Mouse (Mus musculus) neural tube, embryonic 11.5 days (tissue): ENCODE results near the gene Gm10100. TPM values are rescaled to one million over a fixed set of nuclear protein-coding genes. Genes with fewer than 3 reads are reported as not detected.
"Not testable (repeated sequence)": the region's sequence is repeated elsewhere in the genome, so short reads cannot be mapped to it uniquely, and the experiment has no call there.

ENCODE experiments used
- ATAC-seq: fragments of 200-750 bp; cut with Nextera tagmentation; 2 replicates; pipeline ENCODE4 v1.8.0; 2017; ENCODE audit warnings: moderate number of reproducible peaks, mild to moderate bottlenecking, moderate TSS enrichment, moderate library complexity; ENCODE audit not compliant: insufficient read depth, low FRiP score, low TSS enrichment
- DNase-seq: peaks from one replicate; pipeline ENCODE4 v3.0.0-alpha.2; 2015; ENCODE audit warnings: low spot score
- H3K27ac ChIP-seq: fragments of 300-500 bp; sonication (generic); 2 replicates; pipeline ENCODE4 v1.5.1; 2014; ENCODE audit warnings: low read depth, mild to moderate bottlenecking, low read length
- H3K27me3 ChIP-seq: fragments of 300-500 bp; sonication (generic); 2 replicates; pipeline ENCODE4 v1.6.1; 2014; ENCODE audit warnings: mild to moderate bottlenecking, low read length, mixed read lengths; ENCODE audit not compliant: control insufficient read depth, insufficient read depth
- H3K36me3 ChIP-seq: fragments of 300-500 bp; sonication (generic); 2 replicates; pipeline ENCODE4 v1.6.1; 2014; ENCODE audit warnings: mild to moderate bottlenecking, low read length, moderate library complexity, mixed read lengths; ENCODE audit not compliant: control insufficient read depth, insufficient read depth
- H3K4me1 ChIP-seq: fragments of 300-500 bp; sonication (generic); 2 replicates; pipeline ENCODE4 v1.6.1; 2014; ENCODE audit warnings: low read length, mixed read lengths; ENCODE audit not compliant: control insufficient read depth, insufficient read depth
- H3K4me2 ChIP-seq: fragments of 300-500 bp; sonication (generic); 2 replicates; pipeline ENCODE4 v1.6.1; 2014; ENCODE audit warnings: low read depth, mild to moderate bottlenecking, moderate library complexity
- H3K4me3 ChIP-seq: fragments of 300-500 bp; sonication (generic); 2 replicates; pipeline ENCODE4 v1.5.1; 2014; ENCODE audit warnings: low read depth, low read length
- H3K9ac ChIP-seq: fragments of 300-500 bp; sonication (generic); 2 replicates; pipeline ENCODE4 v1.6.1; 2014; ENCODE audit warnings: mild to moderate bottlenecking, low read length
- H3K9me3 ChIP-seq: fragments of 300-500 bp; sonication (generic); 2 replicates; pipeline ENCODE4 v1.6.1; 2016; ENCODE audit warnings: low read length; ENCODE audit not compliant: control insufficient read depth
- whole genome bisulfite sequencing: fragments of 180-500 bp; shearing (Covaris S2); extraction: QIAGEN DNeasy Blood & Tissue Kit; methylation state at CpG from one replicate; pipeline ENCODE4 v1.1.7; 2014; 5-methylcytosine and 5-hydroxymethylcytosine counted together
- polyA plus RNA-seq: library from polyadenylated mRNA; unstranded; fragments of >200 nt; fragmentation: Nextera tagmentation; extraction: Ambion mirVana; gene quantifications from 2 replicates; pipeline ENCODE4 v1.2.1, GENCODE M21; 2014

The Gm10100 gene
- polyA plus RNA-seq, 1 experiment from 2014 or later: not detected

GRCm38 (mm10) chr10:77706326-77706725 lies 20.0 kb upstream of the Gm10100 start, which contains the start of gene Gm10272:
Gene Gm10272 (plus strand): TSS chr10:77706626.
- H3K36me3 ChIP-seq: no peaks in the 10 kb centered on the region
- no peak within 1 kb of the TSS for H3K4me2 ChIP-seq
- H3K9me3 ChIP-seq: no peaks in the 10 kb centered on the region
- no peak within 1 kb of the TSS for H3K4me3 ChIP-seq
- no peak within 1 kb of the TSS for H3K9ac ChIP-seq
- DNase-seq (no peak), ATAC-seq (no peak)
- WGBS: 93% methylated on average over 1 of the region's 1 CpGs
- no peaks in the 10 kb centered on the region for H3K4me1 ChIP-seq
- H3K27me3 ChIP-seq: no peaks in the 10 kb centered on the region
- H3K27ac ChIP-seq: no peak within 1 kb of the TSS

DNA sequence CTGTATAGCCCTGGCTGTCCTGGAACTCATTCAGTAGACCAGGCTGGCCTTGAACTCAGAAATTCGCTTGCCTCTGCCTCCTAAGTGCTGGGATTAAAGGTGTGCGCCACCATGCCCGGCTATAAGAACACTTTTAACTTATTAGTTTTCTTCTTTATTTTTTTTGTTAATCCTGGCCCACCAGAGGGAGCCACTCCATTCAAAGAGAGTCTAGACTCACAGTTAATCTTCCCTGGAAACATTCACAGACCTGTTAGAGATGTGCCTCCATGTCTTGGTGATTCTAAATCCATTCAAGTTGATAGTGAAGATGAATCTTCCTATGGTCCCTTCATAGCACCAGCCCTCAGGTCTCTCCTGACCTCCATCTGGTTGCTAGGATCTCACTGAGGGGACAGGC lies 16.5 kb upstream of the Gm10100 start:
- Histone ChIP-seq H3K4me3 (no peak overlapping the region), H3K4me2 (no peak overlapping the region), H3K27me3 (no peaks in the 10 kb centered on the region), H3K27ac (no peak overlapping the region), H3K36me3 (no peaks in the 10 kb centered on the region), H3K9ac (no peak overlapping the region), H3K4me1 (no peaks in the 10 kb centered on the region), H3K9me3 (no peaks in the 10 kb centered on the region)
- no peak for DNase-seq
- 84% methylated on average over 3 of the region's 3 CpGs for WGBS
- no peak for ATAC-seq

- H3K4me2 ChIP-seq, H3K27me3 ChIP-seq, H3K9me3 ChIP-seq, H3K4me1 ChIP-seq, H3K4me3 ChIP-seq, ATAC-seq, H3K27ac ChIP-seq, DNase-seq, H3K9ac ChIP-seq, H3K36me3 ChIP-seq: not testable (repeated sequence)
Measured at GRCm38 (mm10) chr10:77711157-77711556, 15.1 kb upstream of the Gm10100 start, which contains the start of gene Gm10024. Gene Gm10024 (plus strand): TSS chr10:77711457.

DNA sequence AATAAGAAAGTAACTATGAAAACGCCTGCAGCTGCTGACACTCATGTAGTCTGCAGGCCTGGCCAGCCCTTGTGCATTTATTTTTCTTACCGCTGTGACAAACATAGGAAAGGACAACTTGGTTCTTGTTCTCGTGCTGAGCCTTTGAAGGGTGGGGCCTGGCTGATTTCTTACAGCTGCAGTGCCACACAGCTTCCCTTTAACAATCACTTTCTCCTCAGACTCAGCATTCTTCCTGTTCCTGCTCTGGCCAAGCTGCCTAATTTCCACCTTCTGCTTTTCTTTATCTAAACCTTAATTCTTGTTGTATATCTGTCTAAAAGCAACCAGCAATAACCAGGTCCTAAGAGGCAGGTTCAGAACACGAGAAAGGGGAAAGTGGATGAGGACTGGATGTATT lies 12.6 kb upstream of the Gm10100 start:
- H3K9ac ChIP-seq: no peak overlapping the region
- H3K4me2 ChIP-seq: no peak overlapping the region
- DNase-seq: no peak
- H3K9me3 ChIP-seq: no peaks in the 10 kb centered on the region
- H3K27me3 ChIP-seq: no peaks in the 10 kb centered on the region
- H3K4me3 ChIP-seq: no peak overlapping the region
- no peaks in the 10 kb centered on the region for H3K4me1 ChIP-seq
- ATAC-seq: no peak
- H3K27ac ChIP-seq: no peak overlapping the region
- no peaks in the 10 kb centered on the region for H3K36me3 ChIP-seq
- WGBS: 73% methylated on average over 4 of the region's 4 CpGs

DNA sequence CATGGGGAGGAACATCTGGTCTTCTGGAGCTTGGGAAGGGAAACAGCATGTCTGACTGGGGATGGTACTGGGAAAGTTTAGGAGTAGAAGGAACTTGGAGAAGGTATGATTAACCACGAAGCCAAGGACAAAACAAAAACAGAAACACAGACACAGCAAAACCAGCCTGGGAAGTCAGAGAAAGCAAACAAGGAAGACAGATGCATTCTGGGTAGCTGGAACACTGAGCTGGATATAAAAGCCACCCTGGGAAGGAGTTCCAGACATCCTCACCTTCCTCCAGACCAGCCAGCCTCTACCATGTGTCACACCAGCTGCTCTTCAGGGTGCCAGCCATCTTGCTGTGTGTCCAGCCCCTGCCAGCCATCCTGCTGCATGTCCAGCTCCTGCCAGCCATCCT lies 10.8 kb upstream of the Gm10100 start, which contains the start of gene Gm10142:
Gene Gm10142, plus strand, starts transcription at position 301 of the 400 bp plus-strand sequence.
- no peak for ATAC-seq
- H3K27ac ChIP-seq: no peak within 1 kb of the TSS
- H3K4me3 ChIP-seq: no peak within 1 kb of the TSS
- no peak for DNase-seq
- H3K36me3 ChIP-seq: no peaks in the 10 kb centered on the region
- no peaks in the 10 kb centered on the region for H3K27me3 ChIP-seq
- no peak within 1 kb of the TSS for H3K9ac ChIP-seq
- H3K4me2 ChIP-seq: no peak within 1 kb of the TSS
- H3K9me3 ChIP-seq: no peaks in the 10 kb centered on the region
- 90% methylated on average over 1 of the region's 1 CpGs for WGBS
- H3K4me1 ChIP-seq: no peaks in the 10 kb centered on the region

DNA sequence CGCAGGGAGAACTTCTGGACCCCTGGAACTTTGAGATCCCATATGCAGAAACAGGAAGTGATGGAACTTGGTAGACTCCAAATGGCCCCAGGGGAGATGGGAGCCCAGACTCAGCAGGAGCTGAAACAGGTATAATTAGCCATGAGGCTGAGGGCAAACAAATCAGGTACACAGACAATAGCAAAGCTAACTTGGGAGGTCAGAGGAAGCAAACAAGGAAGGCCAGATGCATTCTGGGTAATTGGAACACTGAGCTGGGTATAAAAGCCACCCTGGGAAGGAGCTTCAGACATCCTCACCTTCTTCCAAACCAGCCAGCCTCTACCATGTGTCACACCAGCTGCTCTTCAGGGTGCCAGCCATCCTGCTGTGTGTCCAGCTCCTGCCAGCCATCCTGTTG lies 6.0 kb upstream of the Gm10100 start, which contains the start of gene Krtap12-1:
Gene Krtap12-1, plus strand, starts transcription at position 301 of the 400 bp plus-strand sequence.
- H3K27me3 ChIP-seq, H3K4me3 ChIP-seq, H3K4me1 ChIP-seq, H3K9me3 ChIP-seq, DNase-seq, H3K9ac ChIP-seq, ATAC-seq, H3K27ac ChIP-seq, H3K36me3 ChIP-seq, H3K4me2 ChIP-seq: not testable (repeated sequence)
- WGBS: 97% methylated on average over 1 of the region's 1 CpGs

- 70% methylated on average over 8 of the region's 8 CpGs for WGBS
- H3K27me3 ChIP-seq: no peaks in the 10 kb centered on the region
- DNase-seq: no peak
- H3K9me3 ChIP-seq: no peaks in the 10 kb centered on the region
- H3K36me3 ChIP-seq: no peaks in the 10 kb centered on the region
- no peaks in the 10 kb centered on the region for H3K4me1 ChIP-seq
- H3K4me3 ChIP-seq: no peak overlapping the region
- H3K4me2 ChIP-seq: no peak overlapping the region
- no peak overlapping the region for H3K27ac ChIP-seq
- no peak overlapping the region for H3K9ac ChIP-seq
- ATAC-seq: no peak
Measured at GRCm38 (mm10) chr10:77724855-77725254, 1.4 kb upstream of the Gm10100 start.

DNA sequence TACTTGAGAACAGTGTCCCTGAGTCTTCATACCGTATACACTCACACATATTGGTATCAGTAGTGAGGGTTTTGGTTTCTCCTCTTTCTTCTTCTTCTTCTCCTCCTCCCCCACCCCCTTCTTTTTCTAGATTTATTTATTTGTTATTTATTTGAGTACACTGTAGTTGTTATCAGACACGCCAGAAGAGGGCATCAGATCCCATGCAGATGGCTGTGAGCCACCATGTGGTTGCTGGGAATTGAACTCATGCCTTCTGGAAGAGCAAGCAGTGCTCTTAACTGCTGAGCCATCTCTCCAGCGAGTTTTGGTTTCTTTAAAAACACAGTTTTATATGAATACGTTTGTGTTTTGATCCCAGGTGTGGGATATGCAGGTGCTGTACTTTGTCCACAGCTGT lies 2.0 kb downstream of the Gm10100 start:
- Histone ChIP-seq H3K9me3 (no peaks in the 10 kb centered on the region), H3K27ac (no peak overlapping the region), H3K27me3 (no peaks in the 10 kb centered on the region), H3K4me2 (no peak overlapping the region), H3K4me1 (no peaks in the 10 kb centered on the region), H3K4me3 (no peak overlapping the region), H3K9ac (no peak overlapping the region), H3K36me3 (no peaks in the 10 kb centered on the region)
- ATAC-seq (no peak), DNase-seq (no peak)
- 59% methylated on average over 4 of the region's 4 CpGs for WGBS

DNA sequence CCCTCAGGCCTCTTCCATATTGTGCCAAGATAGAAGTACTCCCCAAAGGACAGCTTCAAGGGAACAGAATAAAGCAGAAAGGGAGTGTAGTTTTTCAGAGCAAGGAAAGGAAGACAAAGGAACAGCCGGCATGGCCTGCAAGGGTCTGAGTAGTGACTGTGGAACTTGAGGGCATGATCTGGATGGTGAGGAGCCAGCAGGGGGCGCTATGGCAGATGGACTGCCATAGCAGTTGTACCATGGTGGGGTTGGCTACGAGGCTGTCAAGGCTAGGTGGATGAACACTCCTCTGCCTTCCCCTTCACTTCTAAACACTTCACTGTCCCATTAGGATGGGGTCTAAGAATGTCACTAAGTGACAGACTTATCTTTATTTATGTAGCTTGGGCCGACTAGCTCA lies 3.0 kb downstream of the Gm10100 start:
- Histone ChIP-seq H3K27ac (no peak overlapping the region), H3K4me1 (no peaks in the 10 kb centered on the region), H3K27me3 (no peaks in the 10 kb centered on the region), H3K4me2 (no peak overlapping the region), H3K9me3 (no peaks in the 10 kb centered on the region), H3K4me3 (no peak overlapping the region), H3K9ac (no peak overlapping the region), H3K36me3 (no peaks in the 10 kb centered on the region)
- ATAC-seq: no peak
- no peak for DNase-seq
- 56% methylated on average over 4 of the region's 4 CpGs for WGBS
